Mouse (Mus musculus) testis, adult 2 months (tissue): ENCODE results near the gene Tspan12.

Source experiments
- CTCF ChIP-seq: fragments of 200-500 bp; IDR thresholded peaks from 2 replicates; pipeline ENCODE4 v1.5.1; 2012; ENCODE audit warnings: low read depth, mild to moderate bottlenecking, inconsistent platforms, low read length, moderate library complexity; ENCODE audit not compliant: control insufficient read depth, insufficient read depth, insufficient replicate concordance
- POLR2A ChIP-seq: fragments of 200-500 bp; IDR thresholded peaks from 2 replicates; pipeline ENCODE4 v1.6.1; 2012; ENCODE audit warnings: low read depth, mild to moderate bottlenecking, inconsistent platforms, low read length, moderate library complexity; ENCODE audit not compliant: control insufficient read depth

DNA sequence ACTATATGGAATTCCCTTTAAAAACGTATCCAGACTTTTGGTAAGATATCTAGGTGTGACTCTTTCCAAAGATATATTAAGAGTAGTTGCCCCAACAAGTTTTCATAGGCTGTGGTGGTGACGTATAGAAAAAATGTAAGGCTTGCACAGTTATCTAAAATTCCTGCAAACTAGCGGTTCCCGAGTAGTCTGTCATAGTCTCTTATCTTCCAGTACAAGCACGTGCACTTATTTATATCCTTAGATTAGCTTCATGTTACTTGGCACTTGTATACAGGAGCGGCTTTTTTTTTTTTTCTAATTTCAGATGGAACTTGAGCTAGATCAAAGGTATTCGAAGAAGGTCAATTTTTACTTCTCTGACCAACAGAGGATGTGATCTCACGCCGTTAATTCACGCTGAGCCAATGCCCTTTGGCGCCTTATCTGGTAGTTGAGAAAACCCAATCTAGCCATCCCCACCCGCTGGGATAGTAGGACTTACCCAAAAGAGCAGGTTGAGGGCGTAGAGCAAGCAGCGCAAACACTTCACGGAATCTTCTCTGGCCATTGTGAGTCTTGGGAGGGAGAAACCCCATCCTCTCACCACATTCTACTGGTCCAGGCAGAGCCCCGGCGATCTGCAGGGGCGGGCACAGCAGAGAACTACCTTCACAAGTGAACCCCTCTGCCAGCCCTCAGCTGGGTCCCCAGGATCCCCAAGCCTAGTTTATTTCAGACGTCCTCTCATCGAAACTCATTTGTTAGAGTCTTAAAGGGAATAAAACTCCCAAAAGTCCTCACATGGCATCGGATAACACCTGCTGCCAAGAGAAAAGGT, 1.6 kb downstream of the Tspan12 start:
- TF ChIP-seq POLR2A (no peak), CTCF (no peak)
